8 mouse cellular contexts compared by ENCODE assay signal in genomic region chr11:53890906-53891504, GRCm38 (mm10). TPM values are rescaled to one million over a fixed set of nuclear protein-coding genes. Genes with fewer than 3 reads are reported as not detected.
DNase-seq lines count a peak whose midpoint lies in the region; ATAC-seq and TF ChIP-seq lines count a peak whose summit lies in the region.

No protein-coding gene starts in this region.

- ATAC-seq in hindbrain, embryonic 15.5 days (ENCODE audit: low FRiP score, low read depth): peak; percentile 9; the same call in 1 of the 2 replicates

- 2% methylated on average over 33 of the region's 33 CpGs for WGBS in thymus, adult 2 months
- 2% methylated on average over 33 of the region's 33 CpGs for WGBS in hindbrain, embryonic 15.5 days
- 3% methylated on average over 33 of the region's 33 CpGs for WGBS in midbrain, embryonic 10.5 days

- peak; percentile 5 to 41 for DNase-seq in gastrocnemius, adult 8-10 months (ENCODE audit: low spot score in 2 of 2)
- DNase-seq in gastrocnemius, postnatal 10 days: no peak
- no peak for DNase-seq in thymus, adult 2 months
- DNase-seq in thymus, postnatal 0 days (ENCODE audit: low spot score): no peak
- no peak for DNase-seq in midbrain, embryonic 10.5 days (ENCODE audit: low spot score)
- no peak for DNase-seq in Muller cell, postnatal 12 days (ENCODE audit: inconsistent ontology term)
- DNase-seq in urinary bladder, postnatal 36 days (ENCODE audit: low spot score in 2 of 2): no peak

- H3K4me3 ChIP-seq in thymus, adult 2 months (ENCODE audit: control insufficient read depth, insufficient read depth, low read length): peak overlapping the region; percentile 84
- peak overlapping the region; percentile 64 for H3K4me3 ChIP-seq in hindbrain, embryonic 15.5 days
- H3K4me3 ChIP-seq in midbrain, embryonic 10.5 days: peak overlapping the region; percentile 73

- peak overlapping the region; percentile 85 for H3K4me2 ChIP-seq in hindbrain, embryonic 15.5 days

- no peaks in the 10 kb centered on the region for H3K9me3 ChIP-seq in hindbrain, embryonic 15.5 days
- H3K9me3 ChIP-seq in midbrain, embryonic 10.5 days (replicated peaks): no peaks in the 10 kb centered on the region

- no peak overlapping the region for H3K27ac ChIP-seq in thymus, adult 2 months (ENCODE audit: control insufficient read depth, insufficient read depth, low read length)
- H3K27ac ChIP-seq in hindbrain, embryonic 15.5 days (replicated peaks): peak overlapping the region; percentile 59
- H3K27ac ChIP-seq in midbrain, embryonic 10.5 days (replicated peaks): peak overlapping the region; percentile 85

- no peak for TF ChIP-seq CTCF in thymus, adult 2 months (IDR thresholded peaks at IDR 0.05; ENCODE audit: borderline replicate concordance, control insufficient read depth, extremely low read depth, insufficient read depth, low read length, poor library complexity)

- peak overlapping the region; percentile 64 for H3K9ac ChIP-seq in hindbrain, embryonic 15.5 days

- peaks cover 7% of the 10 kb centered on the region for H3K4me1 ChIP-seq in thymus, adult 2 months (replicated peaks; ENCODE audit: control insufficient read depth, insufficient read depth, low read length)
- peaks cover 28% of the 10 kb centered on the region for H3K4me1 ChIP-seq in hindbrain, embryonic 15.5 days (replicated peaks)
- peaks cover 37% of the 10 kb centered on the region for H3K4me1 ChIP-seq in midbrain, embryonic 10.5 days

- H3K27me3 ChIP-seq in thymus, adult 2 months (ENCODE audit: control insufficient read depth, insufficient read depth, low read length): no peaks in the 10 kb centered on the region
- H3K27me3 ChIP-seq in hindbrain, embryonic 15.5 days: no peaks in the 10 kb centered on the region
- peaks cover 12% of the 10 kb centered on the region for H3K27me3 ChIP-seq in midbrain, embryonic 10.5 days (ENCODE audit: low read depth, poor library complexity, severe bottlenecking)

- H3K36me3 ChIP-seq in thymus, adult 2 months (ENCODE audit: control insufficient read depth, insufficient read depth, low read length): no peaks in the 10 kb centered on the region
- no peaks in the 10 kb centered on the region for H3K36me3 ChIP-seq in hindbrain, embryonic 15.5 days
- 0 out of 2 replicates have a peak, but pooled peaks cover 3% of the 10 kb centered on the region for H3K36me3 ChIP-seq in midbrain, embryonic 10.5 days

- TF ChIP-seq POLR2A in thymus, adult 2 months (IDR thresholded peaks at IDR 0.05; ENCODE audit: control insufficient read depth, extremely low read depth, insufficient read depth, low read length, poor library complexity): no peak

RNA-seq across cellular contexts. Expression of gene Slc22a5, which starts 0.5 kb away (rescaled TPM):
- total RNA-seq in gastrocnemius, adult 8-10 months (2022): 10 to 100 TPM in 1 of 4 experiments, 1 to 10 TPM in 3; 6.9 to 10.5 (median 8.5) TPM
- 10 to 100 TPM in 1 of 2 experiments, 1 to 10 TPM in 1; 7.4 to 10.7 TPM for total RNA-seq in gastrocnemius, postnatal 10 days (2021)
- polyA plus RNA-seq in thymus, adult 2 months (2012; rRNA removed): 16.4 and 18.8 TPM in 2 replicates
- 12.6 and 12.8 TPM in 2 replicates for polyA plus RNA-seq in thymus, postnatal 0 days (2015; fragmentation: Nextera tagmentation; extraction: Ambion mirVana)
- polyA plus RNA-seq in hindbrain, embryonic 15.5 days (2015; fragmentation: Nextera tagmentation; extraction: Ambion mirVana): 10.9 and 12.1 TPM in 2 replicates
- polyA plus RNA-seq in midbrain, embryonic 10.5 days (2016; fragmentation: Nextera tagmentation; extraction: Ambion mirVana): 7.2 and 7.7 TPM in 2 replicates

RNA-seq across cellular contexts. Expression of gene Gm12216, which starts 31.9 kb away (rescaled TPM):
- 1 to 10 TPM in 2 of 4 experiments, under 1 TPM in 2; 0.36 to 2.1 (median 1.3) TPM for total RNA-seq in gastrocnemius, adult 8-10 months (2022)
- 1 to 10 TPM; 3.5 to 4.0 TPM for total RNA-seq in gastrocnemius, postnatal 10 days (2021)
- polyA plus RNA-seq in thymus, adult 2 months (2012; rRNA removed): 9.2 and 11.1 TPM in 2 replicates
- polyA plus RNA-seq in thymus, postnatal 0 days (2015; fragmentation: Nextera tagmentation; extraction: Ambion mirVana): 24.2 and 25.5 TPM in 2 replicates
- polyA plus RNA-seq in hindbrain, embryonic 15.5 days (2015; fragmentation: Nextera tagmentation; extraction: Ambion mirVana): 0.35 TPM in 1 of 2 replicates, not detected in the other
- 0.22 TPM in 1 of 2 replicates, not detected in the other for polyA plus RNA-seq in midbrain, embryonic 10.5 days (2016; fragmentation: Nextera tagmentation; extraction: Ambion mirVana)

Comparison
In these comparisons a context has a peak if more than half of its experiments do, and no peak if none do; other contexts are left out.
1. DNase-seq: peak in gastrocnemius, adult 8-10 months (2 of 2); none in gastrocnemius, postnatal 10 days (single experiment), thymus, adult 2 months (single experiment), thymus, postnatal 0 days (single experiment), midbrain, embryonic 10.5 days (single experiment), Muller cell, postnatal 12 days (single experiment) and urinary bladder, postnatal 36 days (0 of 2).
2. Peak in every context shown above with its lines, with median percentiles within 50 percentile points of each other: H3K4me3 ChIP-seq.